In genomic region chr11:90663618-90664297, GRCm38 (mm10) we compare ENCODE assay signal across 10 mouse cellular contexts. TPM values are rescaled to one million over a fixed set of nuclear protein-coding genes. Genes with fewer than 3 reads are reported as not detected.
DNase-seq lines count a peak whose midpoint lies in the region; ATAC-seq and TF ChIP-seq lines count a peak whose summit lies in the region.
"Had no signal": no experiment of that assay in that cellular context is flagged by ENCODE, and none has a peak within 500 bp of the region (broad histone marks: within the 10 kb centered on the region; RNA-seq: fewer than 3 reads in every experiment).

No protein-coding gene starts in this region.

- no peaks in the 10 kb centered on the region for H3K79me2 ChIP-seq in CH12.LX (replicated peaks; ENCODE audit: control insufficient read depth, extremely low read depth, insufficient read depth, poor library complexity, severe bottlenecking)

- in situ Hi-C loops in CH12.LX (cut with MboI; ENCODE audit: low pct_ligation_motif_present, low pct_unique_long_range_greater_than_20kb, low sequenced_read_pairs) = no loop called here

- DNase-seq in forebrain, embryonic 11.5 days (ENCODE audit: low spot score) = no peak
- no peak for DNase-seq in CH12.LX (ENCODE audit: extremely low read depth)
- DNase-seq in B cell, adult 2 months = no peak
- no peak for DNase-seq in spleen, postnatal 14 days (ENCODE audit: low spot score in 2 of 2)
- DNase-seq: spleen, adult 18-20 months had no signal

- TF ChIP-seq POLR2A in CH12.LX (IDR thresholded peaks at IDR 0.05; ENCODE audit: low read depth, low read length) = no peak

- TF ChIP-seq EP300 in CH12.LX (IDR thresholded peaks at IDR 0.05; ENCODE audit: low read length) = no peak

- TF ChIP-seq CTCF in CH12.LX (conservative IDR thresholded peaks at IDR 0.05 in 1 of 2, IDR thresholded peaks at IDR 0.05 in 1 of 2; ENCODE audit: low read depth in 2 of 2, low read length in 2 of 2) = no peak

- H3K27me3 ChIP-seq in forebrain, embryonic 11.5 days (ENCODE audit: control insufficient read depth, insufficient read depth, low read length) = no peaks in the 10 kb centered on the region
- no peaks in the 10 kb centered on the region for H3K27me3 ChIP-seq in forebrain, embryonic 16.5 days (replicated peaks; ENCODE audit: control insufficient read depth, insufficient read depth, low read length)
- no peaks in the 10 kb centered on the region for H3K27me3 ChIP-seq in CH12.LX (replicated peaks)
- H3K27me3 ChIP-seq in forebrain, embryonic 13.5 days = no peaks in the 10 kb centered on the region
- H3K27me3 ChIP-seq in liver, embryonic 16.5 days (ENCODE audit: control insufficient read depth, insufficient read depth, low read depth, low read length) = no peaks in the 10 kb centered on the region

- ATAC-seq in forebrain, embryonic 11.5 days (replicated peaks; ENCODE audit: low FRiP score) = peak; percentile 44
- no peak; the same call in 1 of the 2 replicates for ATAC-seq in forebrain, embryonic 16.5 days
- ATAC-seq in forebrain, embryonic 13.5 days = peak; percentile 62; the same call in 1 of the 2 replicates
- ATAC-seq in liver, embryonic 16.5 days (ENCODE audit: low read depth) = no peak
- ATAC-seq in CD4-positive, CD25-positive, alpha-beta regulatory T cell, adult 4 months = no peak
- ATAC-seq: inflammation-experienced regulatory T-cells, adult 6 months had no signal

- no peaks in the 10 kb centered on the region for H3K9me3 ChIP-seq in forebrain, embryonic 11.5 days (ENCODE audit: control insufficient read depth, low read length)
- no peaks in the 10 kb centered on the region for H3K9me3 ChIP-seq in forebrain, embryonic 16.5 days (ENCODE audit: control insufficient read depth, low read length)
- no peaks in the 10 kb centered on the region for H3K9me3 ChIP-seq in CH12.LX (replicated peaks; ENCODE audit: low read length)
- no peaks in the 10 kb centered on the region for H3K9me3 ChIP-seq in forebrain, embryonic 13.5 days (replicated peaks)
- H3K9me3 ChIP-seq in liver, embryonic 16.5 days (replicated peaks; ENCODE audit: control insufficient read depth, low read length) = no peaks in the 10 kb centered on the region

- H3K4me3 ChIP-seq in forebrain, embryonic 11.5 days (ENCODE audit: low read depth, low read length) = no peak overlapping the region
- no peak overlapping the region for H3K4me3 ChIP-seq in forebrain, embryonic 16.5 days (replicated peaks; ENCODE audit: low read length)
- H3K4me3 ChIP-seq in CH12.LX (replicated peaks in 1 of 3; ENCODE audit: low read depth in 2 of 3, low read length in 2 of 3, poor library complexity in 1 of 3) = no peak overlapping the region
- H3K4me3 ChIP-seq in forebrain, embryonic 13.5 days = no peak overlapping the region
- H3K4me3 ChIP-seq in liver, embryonic 16.5 days (ENCODE audit: low read depth, low read length) = peak overlapping the region; percentile 39

- TF ChIP-seq RAD21 in CH12.LX (IDR thresholded peaks at IDR 0.05; ENCODE audit: low read depth, low read length) = no peak

- peaks cover 21% of the 10 kb centered on the region for H3K4me1 ChIP-seq in forebrain, embryonic 11.5 days (replicated peaks; ENCODE audit: control insufficient read depth, insufficient read depth, low read length)
- peaks cover 16% of the 10 kb centered on the region for H3K4me1 ChIP-seq in forebrain, embryonic 16.5 days (replicated peaks; ENCODE audit: control insufficient read depth, insufficient read depth, low read length)
- H3K4me1 ChIP-seq in CH12.LX (ENCODE audit: control insufficient read depth in 1 of 2, insufficient read depth in 2 of 2) = no peaks in the 10 kb centered on the region
- peaks cover 36% of the 10 kb centered on the region for H3K4me1 ChIP-seq in forebrain, embryonic 13.5 days
- H3K4me1 ChIP-seq in liver, embryonic 16.5 days (ENCODE audit: control insufficient read depth, low read depth, low read length) = peaks cover 55% of the 10 kb centered on the region

- H3K4me2 ChIP-seq in forebrain, embryonic 11.5 days (ENCODE audit: low read depth, low read length, severe bottlenecking) = no peak overlapping the region
- H3K4me2 ChIP-seq in forebrain, embryonic 16.5 days (ENCODE audit: low read length) = no peak overlapping the region
- H3K4me2 ChIP-seq in CH12.LX (ENCODE audit: insufficient read depth, low read depth, poor library complexity, severe bottlenecking) = no peak overlapping the region
- no peak overlapping the region for H3K4me2 ChIP-seq in forebrain, embryonic 13.5 days
- peak overlapping the region; percentile 63 for H3K4me2 ChIP-seq in liver, embryonic 16.5 days (ENCODE audit: low read depth, low read length)

- no peaks in the 10 kb centered on the region for H3K36me3 ChIP-seq in forebrain, embryonic 11.5 days (ENCODE audit: control insufficient read depth, insufficient read depth, low read length)
- H3K36me3 ChIP-seq in forebrain, embryonic 16.5 days (ENCODE audit: control insufficient read depth, insufficient read depth) = no peaks in the 10 kb centered on the region
- H3K36me3 ChIP-seq in CH12.LX (replicated peaks in 1 of 2; ENCODE audit: control insufficient read depth in 1 of 2, insufficient read depth in 1 of 2, low read length in 1 of 2) = no peaks in the 10 kb centered on the region
- peaks cover 3% of the 10 kb centered on the region; the same call in 1 of the 2 replicates for H3K36me3 ChIP-seq in forebrain, embryonic 13.5 days (ENCODE audit: poor library complexity, severe bottlenecking)
- H3K36me3 ChIP-seq in liver, embryonic 16.5 days (ENCODE audit: control insufficient read depth, insufficient read depth) = peaks cover 26% of the 10 kb centered on the region

- H3K9ac ChIP-seq in forebrain, embryonic 11.5 days (ENCODE audit: low read length) = no peak overlapping the region
- no peak overlapping the region for H3K9ac ChIP-seq in forebrain, embryonic 16.5 days (replicated peaks; ENCODE audit: low read depth, low read length)
- H3K9ac ChIP-seq in CH12.LX (ENCODE audit: insufficient read depth, low read depth) = no peak overlapping the region
- H3K9ac ChIP-seq in forebrain, embryonic 13.5 days = no peak overlapping the region
- peak overlapping the region; percentile 56 for H3K9ac ChIP-seq in liver, embryonic 16.5 days (ENCODE audit: low read depth, low read length)

- WGBS in forebrain, embryonic 11.5 days = 25% methylated on average over 5 of the region's 5 CpGs
- WGBS in forebrain, embryonic 16.5 days = 6% methylated on average over 5 of the region's 5 CpGs
- 13% methylated on average over 5 of the region's 5 CpGs for WGBS in forebrain, embryonic 13.5 days
- WGBS in liver, embryonic 16.5 days (ENCODE audit: insufficient replicate concordance) = 33% methylated on average over 5 of the region's 5 CpGs

- dilution Hi-C loops in CH12.LX (cut with MboI; ENCODE audit: extremely low pct_ligation_motif_present, extremely low pct_unique_long_range_greater_than_20kb, low sequenced_read_pairs) = no loop called here

- peak overlapping the region; percentile 53 for H3K27ac ChIP-seq in forebrain, embryonic 11.5 days (ENCODE audit: low read depth, low read length)
- no peak overlapping the region for H3K27ac ChIP-seq in forebrain, embryonic 16.5 days (ENCODE audit: low read length)
- H3K27ac ChIP-seq in CH12.LX (ENCODE audit: insufficient read depth, low read depth) = no peak overlapping the region
- H3K27ac ChIP-seq in forebrain, embryonic 13.5 days = peak overlapping the region; percentile 52; the same call in 1 of the 2 replicates
- peak overlapping the region; percentile 97 for H3K27ac ChIP-seq in liver, embryonic 16.5 days (ENCODE audit: low read length)

TF ChIP-seq in CH12.LX, 34 proteins besides CTCF, POLR2A, EP300 and RAD21:
- no peak for TF ChIP-seq ELF1 (IDR thresholded peaks at IDR 0.05; ENCODE audit: low read depth, low read length)
- TF ChIP-seq MAX (IDR thresholded peaks at IDR 0.05; ENCODE audit: low read length) = no peak
- TF ChIP-seq ZNF384 (IDR thresholded peaks at IDR 0.05; ENCODE audit: low read depth, low read length) = peak; percentile 43
- no peak for TF ChIP-seq NRF1 (IDR thresholded peaks at IDR 0.05; ENCODE audit: low read depth, low read length)
TF ChIP-seq in CH12.LX: peak in this region for 1.

RNA-seq across cellular contexts. Expression of gene Tom1l1, which starts 24.4 kb away (rescaled TPM):
- 18.5 and 24.3 TPM in 2 replicates for polyA plus RNA-seq in forebrain, embryonic 11.5 days (2014; fragmentation: Nextera tagmentation; extraction: Ambion mirVana)
- polyA plus RNA-seq in forebrain, embryonic 16.5 days (2015; fragmentation: Nextera tagmentation; extraction: Ambion mirVana) = 11.4 and 13.1 TPM in 2 replicates
- total RNA-seq in CH12.LX (2012; rRNA removed) (0.25 and 0.42 TPM in 2 replicates), CH12.LX (2014; rRNA removed) (not detected in 2 replicates)
- polyA plus RNA-seq in CH12.LX (2012; ENCODE audit: insufficient read length, low read depth) = 4.2 and 4.9 TPM in 2 replicates
- 12.7 and 13.0 TPM in 2 replicates for polyA plus RNA-seq in forebrain, embryonic 13.5 days (2015; fragmentation: Nextera tagmentation; extraction: Ambion mirVana)
- 50.3 and 51.8 TPM in 2 replicates for polyA plus RNA-seq in liver, embryonic 16.5 days (2015; fragmentation: Nextera tagmentation; extraction: Ambion mirVana)
- polyA plus RNA-seq in CD4-positive, CD25-positive, alpha-beta regulatory T cell, adult 4 months (2017; shearing (Covaris generic)) = 1 to 10 TPM; 1.7 to 2.1 TPM

RNA-seq across cellular contexts. Expression of gene Cox11, which starts 25.8 kb away (rescaled TPM):
- polyA plus RNA-seq in forebrain, embryonic 11.5 days (2014; fragmentation: Nextera tagmentation; extraction: Ambion mirVana) = 30.5 and 30.6 TPM in 2 replicates
- polyA plus RNA-seq in forebrain, embryonic 16.5 days (2015; fragmentation: Nextera tagmentation; extraction: Ambion mirVana) = 34.3 and 37.3 TPM in 2 replicates
- total RNA-seq in CH12.LX (2012; rRNA removed) (43.2 and 45.4 TPM in 2 replicates), CH12.LX (2014; rRNA removed) (63.1 and 64.3 TPM in 2 replicates)
- polyA plus RNA-seq in CH12.LX (2012; ENCODE audit: insufficient read length, low read depth) = 61.4 and 65.6 TPM in 2 replicates
- polyA plus RNA-seq in forebrain, embryonic 13.5 days (2015; fragmentation: Nextera tagmentation; extraction: Ambion mirVana) = 31.5 and 32.9 TPM in 2 replicates
- polyA plus RNA-seq in liver, embryonic 16.5 days (2015; fragmentation: Nextera tagmentation; extraction: Ambion mirVana) = 17.9 and 19.1 TPM in 2 replicates
- polyA plus RNA-seq in CD4-positive, CD25-positive, alpha-beta regulatory T cell, adult 4 months (2017; shearing (Covaris generic)) = 10 to 100 TPM; 23.5 to 30.2 TPM

RNA-seq across cellular contexts. Expression of gene Stxbp4, which starts 25.9 kb away (rescaled TPM):
- 40.5 and 46.0 TPM in 2 replicates for polyA plus RNA-seq in forebrain, embryonic 11.5 days (2014; fragmentation: Nextera tagmentation; extraction: Ambion mirVana)
- 17.7 and 19.4 TPM in 2 replicates for polyA plus RNA-seq in forebrain, embryonic 16.5 days (2015; fragmentation: Nextera tagmentation; extraction: Ambion mirVana)
- 5.2 and 5.6 TPM in 2 replicates for total RNA-seq in CH12.LX (2012; rRNA removed)
- 3.7 and 3.9 TPM in 2 replicates for total RNA-seq in CH12.LX (2014; rRNA removed)
- polyA plus RNA-seq in CH12.LX (2012; ENCODE audit: insufficient read length, low read depth) = 4.6 and 5.9 TPM in 2 replicates
- polyA plus RNA-seq in forebrain, embryonic 13.5 days (2015; fragmentation: Nextera tagmentation; extraction: Ambion mirVana) = 29.4 and 30.1 TPM in 2 replicates
- polyA plus RNA-seq in liver, embryonic 16.5 days (2015; fragmentation: Nextera tagmentation; extraction: Ambion mirVana) = 6.0 and 6.6 TPM in 2 replicates
- 1 to 10 TPM; 4.5 to 5.3 TPM for polyA plus RNA-seq in CD4-positive, CD25-positive, alpha-beta regulatory T cell, adult 4 months (2017; shearing (Covaris generic))

Comparison
In these comparisons a context has a peak if more than half of its experiments do, and no peak if none do; other contexts are left out.
1. ATAC-seq: peak in forebrain, embryonic 11.5 days (single experiment) and forebrain, embryonic 13.5 days (single experiment); none in forebrain, embryonic 16.5 days (single experiment), liver, embryonic 16.5 days (single experiment) and CD4-positive, CD25-positive, alpha-beta regulatory T cell, adult 4 months (single experiment).
2. H3K27ac ChIP-seq: peak in forebrain, embryonic 11.5 days (single experiment), forebrain, embryonic 13.5 days (single experiment) and liver, embryonic 16.5 days (single experiment); none in forebrain, embryonic 16.5 days (single experiment) and CH12.LX (single experiment).